Mouse (Mus musculus) adrenal gland, adult (tissue): ENCODE results near the gene Gjd3.
"Not testable (repeated sequence)": the region's sequence is repeated elsewhere in the genome, so short reads cannot be mapped to it uniquely, and the experiment has no call there.

ENCODE experiments used
- DNase-seq, 2 experiments: peaks; one replicate each; pipeline ENCODE4 v3.0.0; 2022 to 2023; ENCODE audit warnings: low spot score in 1 of 2; ENCODE audit not compliant: inconsistent age in 2 of 2

Gjd3 gene

DNA sequence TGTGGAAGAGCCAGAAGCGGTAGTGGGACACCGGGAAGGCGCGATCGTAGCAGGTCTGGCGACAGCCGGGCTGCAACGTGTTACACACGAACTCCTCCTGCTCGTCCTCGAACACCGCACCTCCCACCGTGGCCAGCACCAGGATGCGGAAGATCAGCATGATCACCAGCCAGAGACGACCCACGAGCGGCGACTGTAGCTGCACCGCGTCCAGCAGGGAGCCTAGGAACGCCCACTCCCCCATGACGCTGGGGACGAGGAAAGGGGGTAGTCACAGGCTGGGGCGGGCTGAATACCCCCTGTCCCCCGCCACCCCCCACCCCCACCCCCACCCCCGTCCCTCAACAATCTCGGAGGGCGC, at the start of gene Gjd3:
Gene Gjd3 (minus strand): TSS at position 244 of the 361 bp plus-strand sequence.
- DNase-seq = no peak

DNA sequence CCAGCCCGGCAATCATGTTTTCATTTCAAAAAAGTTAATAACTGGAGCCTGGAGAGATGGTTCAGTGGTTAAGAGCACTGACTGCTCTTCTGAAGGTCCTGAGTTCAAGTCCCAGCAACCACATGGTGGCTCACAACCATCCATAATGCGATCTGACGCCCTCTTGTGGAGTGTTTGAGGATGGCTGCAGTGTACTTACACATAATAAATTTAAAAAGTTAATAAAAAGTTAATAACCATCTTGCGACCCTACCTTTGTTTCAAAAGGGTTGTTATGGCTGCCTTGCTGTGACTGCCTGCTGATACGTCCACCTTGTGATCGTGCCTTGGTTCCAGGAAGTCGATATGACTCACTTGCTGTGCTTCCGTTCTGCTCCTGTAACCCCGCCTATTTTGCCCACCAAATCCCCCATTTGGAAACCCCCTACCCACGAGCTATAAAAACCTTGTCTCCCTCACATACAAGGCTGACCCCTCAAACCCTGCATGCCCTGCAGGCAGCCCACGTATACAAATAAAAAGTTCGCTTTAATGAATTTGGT, 44.2 kb upstream of the Gjd3 start:
- DNase-seq = no peak

DNA sequence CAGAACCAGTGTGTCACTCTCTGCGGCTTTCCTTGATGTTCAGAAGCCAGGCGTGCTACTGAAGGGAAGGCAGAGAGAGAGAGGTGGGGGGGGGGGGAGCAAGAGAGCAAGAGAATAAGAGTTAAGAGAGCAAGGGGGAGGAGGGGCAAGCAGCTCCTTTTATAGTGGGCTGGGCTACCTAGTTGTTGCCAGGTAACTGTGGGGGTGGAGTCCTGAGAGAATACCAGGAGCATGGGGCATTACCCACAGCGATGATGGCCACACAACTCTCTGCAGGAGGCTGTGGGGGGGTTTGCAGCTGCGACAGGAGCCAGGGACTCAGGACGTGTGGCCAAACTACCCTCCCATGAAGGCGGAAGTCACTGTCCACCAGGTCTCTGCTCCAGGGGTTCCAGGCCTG, 43.1 kb upstream of the Gjd3 start:
- DNase-seq = no peak

DNA sequence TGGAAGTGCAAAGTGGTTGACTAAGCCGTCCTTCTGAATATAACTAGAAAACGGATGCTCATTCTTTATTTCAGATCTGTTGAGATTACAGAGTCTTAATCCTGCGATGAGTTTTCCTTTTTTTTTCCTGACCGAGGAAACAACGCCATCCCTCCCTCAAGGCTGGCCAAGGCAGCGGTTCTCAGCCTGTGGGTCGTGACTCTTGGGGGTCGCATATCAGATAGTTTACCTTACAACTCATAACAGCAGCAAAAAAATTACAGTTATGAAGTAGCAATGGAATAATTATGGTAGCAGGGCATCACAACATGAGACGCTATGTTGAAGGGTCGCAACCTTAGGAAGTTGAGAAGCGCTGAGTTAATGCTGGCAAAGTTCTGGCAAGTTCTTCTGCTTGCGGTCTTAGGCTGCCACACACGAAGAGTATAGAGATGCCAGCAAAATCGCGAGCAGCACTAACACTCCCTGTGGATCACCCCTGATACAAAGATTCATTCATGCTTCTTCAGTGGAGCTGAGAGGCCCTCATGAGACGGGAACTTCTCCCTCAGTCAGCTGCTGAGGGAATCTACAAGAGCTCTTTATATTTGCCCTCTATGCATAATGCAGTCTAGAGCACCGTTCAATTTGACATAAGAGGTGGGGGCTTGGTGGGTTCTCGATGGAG, 41.8 kb upstream of the Gjd3 start:
- no peak for DNase-seq

DNA sequence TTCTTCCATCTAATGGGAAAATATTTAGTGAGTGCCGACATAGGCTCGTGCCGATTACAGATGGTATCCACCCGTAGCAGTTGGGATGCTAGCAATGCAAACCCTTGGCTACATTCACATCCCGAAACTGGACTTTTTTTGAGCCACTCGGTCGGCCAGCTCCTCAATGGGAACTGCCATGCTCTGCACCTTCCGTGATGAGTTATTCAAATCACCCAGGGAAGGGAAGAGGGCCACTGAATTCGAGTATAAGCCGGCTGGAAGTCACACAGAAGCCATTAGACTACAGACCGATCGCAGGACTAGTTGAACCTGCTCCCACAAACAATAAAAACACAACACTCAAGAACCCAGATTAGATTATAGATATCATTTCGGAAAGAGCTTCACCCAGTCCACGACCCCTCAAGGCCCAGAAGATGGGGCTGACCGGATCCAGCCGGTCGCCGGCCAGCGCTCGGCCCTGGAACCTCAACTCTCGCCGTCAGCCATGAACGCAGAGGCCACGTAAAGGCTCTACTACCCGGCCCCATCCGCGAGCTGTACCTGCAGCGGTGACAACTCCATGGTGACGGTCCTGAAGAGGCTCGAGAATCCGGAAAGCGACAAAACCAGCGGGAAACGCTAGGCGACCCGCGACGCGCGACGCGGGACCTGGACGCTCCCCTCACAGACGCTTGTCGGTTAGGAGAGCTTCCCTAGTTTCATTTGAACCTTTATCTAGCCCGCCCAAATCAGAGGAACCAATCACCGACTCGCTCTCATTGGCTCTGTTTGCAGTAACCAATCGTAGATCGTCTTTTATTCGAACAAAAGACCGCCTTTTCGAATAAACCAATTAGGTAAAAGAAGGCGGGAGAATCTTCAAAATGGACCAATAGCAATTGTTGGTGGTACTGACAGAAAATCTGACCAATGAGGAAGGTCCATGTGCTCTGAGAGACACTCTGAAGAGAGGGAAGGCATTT, 41.0 kb upstream of the Gjd3 start, which contains the start of gene Top2a:
Gene Top2a (minus strand): TSS at position 690 of the 968 bp plus-strand sequence.
- peak; percentile 91 to 100 for DNase-seq

DNA sequence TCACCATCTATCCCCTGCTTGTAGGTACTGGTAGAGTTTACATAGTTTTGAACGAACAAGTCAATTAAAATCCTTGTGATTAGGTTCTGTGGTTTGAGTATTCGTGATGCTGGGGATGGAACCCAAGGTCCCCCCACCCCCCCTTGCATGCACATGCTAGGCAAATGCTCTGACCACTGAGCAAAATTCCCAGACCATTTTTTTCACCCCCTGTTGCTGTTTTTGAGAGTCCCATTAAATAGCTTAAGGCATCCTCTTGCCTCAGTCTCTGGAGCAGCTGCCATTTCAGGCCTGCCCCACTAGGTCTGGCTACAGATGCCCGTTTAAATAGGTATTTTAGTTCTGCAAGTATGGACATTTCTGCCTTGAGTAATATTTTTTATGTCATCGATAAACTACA, 40.3 kb upstream of the Gjd3 start:
- DNase-seq = no peak

DNA sequence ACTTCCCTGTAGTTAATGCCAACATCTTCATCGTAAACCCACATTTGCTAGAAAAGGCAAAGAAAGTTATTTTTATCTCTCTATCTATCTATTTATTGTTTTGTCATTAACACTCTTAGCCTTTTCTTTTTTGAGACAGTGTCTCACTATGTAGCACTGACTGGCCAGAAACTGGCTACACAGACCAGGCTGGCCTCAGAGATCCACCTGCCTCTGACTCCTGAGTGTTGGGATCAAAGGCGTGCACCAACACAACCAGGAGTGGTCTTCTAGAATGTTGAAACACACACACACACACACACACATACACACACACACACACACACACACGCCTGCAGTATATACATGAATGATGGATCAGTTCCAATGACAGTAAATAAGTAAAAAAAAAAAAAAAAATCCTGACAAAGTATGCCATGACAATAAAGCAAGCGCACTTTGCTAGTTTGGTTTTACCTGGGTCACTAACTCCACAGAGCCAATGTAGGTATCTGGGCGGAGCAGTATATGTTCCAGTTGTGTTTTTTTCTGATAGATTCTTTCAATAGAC, 39.6 kb upstream of the Gjd3 start:
- no peak for DNase-seq

DNA sequence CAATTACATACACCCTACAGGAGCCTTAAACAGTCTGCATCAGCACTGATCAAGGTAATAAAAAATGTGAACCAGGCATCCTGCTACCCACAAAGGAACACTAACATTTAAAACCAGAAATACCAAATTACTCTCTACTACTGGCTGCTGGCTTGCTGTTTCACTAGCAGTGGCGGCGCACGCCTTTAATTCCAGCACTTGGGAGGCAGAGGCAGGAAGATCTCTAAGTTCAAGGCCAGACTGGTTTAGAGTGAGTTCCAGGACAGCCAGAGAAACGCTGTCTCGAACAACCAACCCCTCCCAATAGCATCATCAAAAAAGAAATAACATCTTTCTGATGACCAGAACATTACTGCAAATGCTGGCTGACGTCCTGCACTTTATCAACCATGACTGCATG, 37.0 kb upstream of the Gjd3 start:
- DNase-seq = no peak

DNA sequence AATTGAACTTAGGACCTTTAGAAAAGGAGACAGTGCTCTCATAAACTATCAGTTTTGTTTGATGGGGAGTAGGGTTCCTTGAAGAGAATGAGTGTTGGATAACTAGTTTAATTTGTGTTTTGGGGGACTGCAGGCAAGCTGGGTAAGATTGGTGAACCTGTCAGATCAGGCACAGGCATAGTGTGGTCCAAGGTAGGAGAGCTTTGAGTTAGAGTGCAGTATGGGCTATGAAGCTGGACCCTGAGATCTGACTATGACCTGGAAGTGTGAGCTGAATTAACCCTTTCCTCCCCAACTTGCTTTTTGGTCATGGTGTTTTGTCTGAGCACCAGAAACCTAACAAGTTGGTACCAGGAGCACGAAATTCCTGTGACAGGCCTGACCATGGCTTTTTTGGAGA, 31.0 kb upstream of the Gjd3 start:
- DNase-seq = no peak

DNA sequence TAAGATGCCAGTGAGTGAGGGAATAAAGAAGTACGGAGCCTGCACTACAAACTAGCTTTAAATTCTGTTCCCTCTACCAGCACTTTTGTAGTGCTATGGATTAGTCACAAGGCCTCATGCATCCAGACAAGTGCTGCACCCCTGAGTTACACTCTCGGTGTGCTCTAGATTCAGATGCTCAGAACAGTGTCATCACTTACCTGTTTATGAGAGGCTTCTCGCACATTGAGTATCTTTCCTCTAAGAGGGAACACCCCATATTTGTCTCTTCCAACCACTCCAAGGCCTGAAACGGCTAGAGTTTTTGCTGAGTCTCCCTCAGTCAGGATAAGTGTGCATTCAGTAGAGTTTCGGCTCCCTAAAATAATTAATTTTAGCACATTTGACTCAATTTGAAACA, 27.9 kb upstream of the Gjd3 start:
- no peak for DNase-seq

DNA sequence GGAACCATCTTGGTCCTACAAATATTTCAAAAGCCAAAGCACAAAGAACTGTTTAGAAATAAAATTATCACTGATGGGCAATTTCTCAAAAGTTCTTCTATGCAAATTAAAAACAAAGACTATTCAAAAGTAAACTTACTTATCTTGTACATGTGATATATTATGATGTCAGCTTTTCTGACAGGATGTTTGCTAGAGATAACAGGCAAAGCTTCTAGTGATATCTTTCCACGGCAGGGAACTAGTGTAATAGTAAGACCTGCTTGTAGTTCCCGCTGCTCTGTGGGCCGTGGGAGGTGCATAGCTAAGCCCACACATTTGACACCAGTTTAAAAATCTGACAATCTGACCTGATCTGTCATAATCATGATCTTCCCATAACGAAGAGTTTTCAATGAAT, 27.3 kb upstream of the Gjd3 start:
- no peak for DNase-seq

DNA sequence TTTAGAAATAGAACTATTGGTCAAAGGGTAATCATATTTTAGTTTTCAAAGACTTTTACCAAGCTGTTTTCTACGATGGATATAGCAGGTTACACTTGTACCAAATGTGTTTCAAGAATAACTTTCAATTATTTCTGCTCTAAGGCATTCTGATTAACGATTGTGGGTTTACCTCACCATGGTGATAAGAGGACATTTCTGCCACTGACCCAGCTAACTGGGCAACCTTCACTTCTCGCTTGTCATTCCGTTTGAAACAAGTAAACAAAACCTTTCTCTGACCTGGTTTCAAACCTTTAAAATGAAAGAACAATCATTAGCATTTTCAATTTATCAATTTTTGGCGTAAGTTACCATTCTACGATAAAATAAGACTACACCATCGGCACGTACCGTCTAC, 24.0 kb upstream of the Gjd3 start:
- DNase-seq = no peak

DNA sequence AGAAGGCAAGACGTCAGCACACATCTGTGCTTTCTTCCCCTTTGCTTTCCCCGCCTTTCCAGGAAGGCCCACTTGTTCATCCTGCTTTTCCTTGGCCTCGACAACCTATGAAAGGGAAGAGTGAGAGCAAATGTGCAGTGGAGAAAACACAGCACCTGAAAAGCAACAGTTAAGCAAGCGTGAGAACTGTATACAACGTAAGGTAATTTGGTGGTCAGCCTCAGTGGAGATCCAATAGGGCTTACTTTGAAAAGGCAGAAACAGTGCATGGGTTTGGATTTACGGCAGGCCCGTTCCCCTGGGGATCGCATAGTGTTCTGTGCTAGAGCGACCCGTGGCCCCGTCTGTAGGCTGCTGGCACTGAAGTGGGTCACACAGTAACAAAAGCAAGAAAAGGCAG, 16.4 kb upstream of the Gjd3 start:
- DNase-seq = no peak

DNA sequence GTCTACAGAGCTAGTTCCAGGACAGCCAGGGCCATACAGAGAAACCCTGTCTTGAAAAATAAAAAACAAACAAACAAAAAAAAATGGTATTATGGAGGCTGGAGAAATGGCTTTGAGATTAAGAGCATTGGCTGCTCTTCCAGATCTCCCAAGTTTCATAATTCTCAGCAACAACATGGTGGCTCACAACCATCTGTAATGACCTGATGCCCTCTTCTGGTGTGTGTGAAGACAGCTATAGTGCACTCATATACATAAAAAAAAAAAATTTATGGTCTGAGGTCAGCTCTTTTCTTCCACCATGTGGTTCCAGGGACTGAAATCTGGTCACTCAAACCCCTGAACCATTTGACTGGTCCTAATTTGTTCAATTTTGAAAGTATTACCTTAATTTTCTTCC, 16.0 kb upstream of the Gjd3 start:
- no peak for DNase-seq

DNA sequence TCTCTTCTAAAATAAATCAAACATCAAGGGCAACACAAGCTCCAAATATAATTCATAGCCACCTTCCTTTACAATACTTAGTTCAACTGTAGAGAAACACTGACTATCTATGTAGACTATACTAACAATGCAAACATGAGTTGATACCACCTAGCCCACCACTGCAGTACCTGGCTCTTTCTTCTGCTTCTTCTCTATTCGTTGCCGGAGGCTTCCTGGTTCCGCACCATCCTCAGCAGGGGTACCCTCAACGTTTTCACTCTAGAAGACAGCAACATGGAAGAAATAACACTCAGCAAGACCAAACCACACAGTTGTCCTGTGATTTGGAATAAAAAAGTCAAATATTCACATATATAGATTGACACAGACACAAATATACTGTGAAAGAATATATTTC, 14.8 kb upstream of the Gjd3 start:
- no peak for DNase-seq

DNA sequence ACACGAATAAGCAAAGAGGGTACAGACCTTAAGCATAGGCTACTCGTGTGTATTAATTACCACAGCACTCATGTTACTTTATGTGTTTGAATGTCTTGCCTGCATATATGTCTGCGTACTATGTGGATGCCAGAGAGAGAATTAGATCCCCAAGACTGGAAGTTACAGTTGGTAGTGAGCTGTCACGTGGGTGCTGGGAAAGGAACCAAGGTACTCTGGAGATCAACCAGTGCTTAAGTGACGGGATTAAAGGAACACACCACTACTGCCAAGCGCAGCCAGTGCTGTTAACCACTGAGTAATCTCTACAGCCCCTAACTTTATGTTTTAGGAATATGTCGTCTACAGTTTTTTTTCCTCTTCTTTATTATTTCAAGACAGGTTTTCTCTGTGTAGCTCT, 13.2 kb upstream of the Gjd3 start:
- DNase-seq = no peak

DNA sequence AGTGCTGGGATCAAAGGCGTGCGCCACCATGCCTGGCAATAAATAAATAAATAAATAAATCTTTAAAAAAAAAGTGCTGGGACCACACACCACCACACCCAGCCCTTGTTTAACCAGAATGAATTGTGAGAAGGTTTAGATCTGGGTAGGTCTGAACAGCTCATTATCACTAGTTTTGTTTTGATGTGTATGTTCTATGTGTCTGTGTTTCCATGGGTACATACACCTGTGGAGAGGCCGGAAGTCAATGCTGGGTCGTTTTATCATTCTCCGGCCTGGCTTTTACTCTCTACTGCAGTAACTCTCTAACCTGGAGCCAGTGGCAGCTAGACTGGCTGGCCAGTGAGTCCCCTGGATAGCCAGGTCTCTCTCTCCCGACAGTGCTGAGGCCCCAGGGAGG, 8.1 kb upstream of the Gjd3 start:
- no peak for DNase-seq

DNA sequence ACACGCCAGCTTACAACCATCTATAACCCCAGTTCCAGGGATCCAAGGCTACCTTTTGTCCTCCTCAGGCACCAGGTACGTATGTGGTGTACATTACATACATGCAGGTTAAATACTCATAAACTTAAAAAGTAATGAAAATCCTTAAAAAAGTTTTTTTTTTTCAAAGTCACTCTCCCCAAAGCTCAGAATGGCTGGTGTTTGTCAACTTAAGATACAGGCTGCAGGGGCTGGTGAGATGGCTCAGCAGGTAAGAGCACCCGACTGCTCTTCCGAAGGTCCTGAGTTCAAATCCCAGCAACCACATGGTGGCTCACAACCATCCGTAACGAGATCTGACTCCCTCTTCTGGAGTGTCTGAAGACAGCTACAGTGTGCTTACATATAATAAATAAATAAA, 5.4 kb upstream of the Gjd3 start:
- not testable (repeated sequence) for DNase-seq

DNA sequence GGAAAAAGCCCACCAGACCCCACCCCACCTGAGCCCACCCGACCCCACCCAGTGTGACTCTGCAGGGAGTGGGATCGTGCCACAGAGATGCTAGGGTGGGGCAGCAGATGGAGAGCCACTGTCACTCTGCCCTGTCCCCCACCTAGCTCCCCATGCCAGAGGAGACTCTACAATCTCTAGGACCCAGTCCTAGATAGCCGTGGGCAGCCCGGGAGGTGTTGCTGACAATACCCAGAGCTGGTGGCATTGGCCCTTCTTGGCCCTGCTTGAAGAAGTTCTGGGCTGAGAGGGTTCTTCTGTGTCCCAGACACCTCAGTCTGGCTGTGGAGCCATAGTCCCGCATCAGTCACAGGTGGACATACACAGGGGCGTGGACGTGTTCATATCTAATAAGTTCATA, 2.7 kb upstream of the Gjd3 start:
- DNase-seq = no peak

DNA sequence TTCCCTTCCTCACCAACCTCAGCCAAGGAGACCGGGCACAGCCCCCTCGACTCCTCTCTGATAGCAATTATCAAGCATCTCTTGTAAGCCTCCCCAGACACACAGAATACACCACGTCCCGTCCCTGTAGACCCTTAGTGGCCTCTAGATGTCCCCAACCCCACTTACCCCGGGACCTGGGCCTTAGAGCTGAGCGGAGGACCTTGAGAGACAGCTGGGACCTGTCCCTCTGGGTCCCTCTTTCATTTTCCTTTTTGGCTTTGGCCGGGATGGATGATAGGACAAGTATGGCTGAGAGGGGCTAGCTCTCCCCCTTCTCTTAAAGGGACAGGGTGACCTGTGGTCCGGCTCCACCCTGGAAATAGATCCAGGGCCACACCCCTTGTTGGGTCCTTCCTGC, 735 bp upstream of the Gjd3 start:
- DNase-seq = no peak

DNA sequence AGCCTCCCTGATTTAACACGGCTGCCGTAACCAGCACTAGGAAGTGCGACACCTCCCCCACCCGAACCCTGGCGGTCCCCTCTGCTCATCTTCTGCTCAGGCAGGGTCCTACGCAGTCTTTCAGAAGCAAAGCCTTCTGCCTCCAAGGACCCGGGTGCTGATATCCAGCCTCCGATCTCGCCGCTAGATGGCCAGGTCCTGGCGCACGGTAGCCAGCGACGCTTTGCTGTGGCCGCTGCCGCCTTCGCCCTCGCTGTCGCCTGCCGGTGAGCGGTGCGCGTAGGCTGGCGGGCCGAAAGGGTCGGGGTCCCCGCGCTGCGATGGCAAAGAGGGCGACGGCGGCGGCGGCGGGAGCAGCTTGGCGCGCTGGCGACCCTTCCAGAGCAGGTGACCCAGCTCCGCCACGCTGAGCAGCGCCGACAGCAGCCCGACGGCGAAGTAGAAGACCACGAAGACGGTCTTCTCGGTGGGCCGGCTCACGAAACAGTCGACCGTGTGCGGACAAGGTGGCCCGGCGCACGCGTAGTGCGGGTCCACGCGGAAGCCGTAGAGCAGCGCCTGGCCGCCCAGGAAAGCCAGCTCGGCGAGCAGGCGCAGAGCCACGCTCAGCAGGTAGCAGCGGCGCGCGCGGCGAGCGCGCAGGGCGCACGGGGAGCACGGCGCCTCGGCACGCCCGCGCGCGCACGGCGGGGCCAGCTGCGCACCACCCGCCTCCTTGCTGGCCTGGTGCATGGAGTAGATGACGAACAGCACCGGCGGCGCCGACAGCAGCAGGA, 631 bp downstream of the Gjd3 start:
- DNase-seq = peak; percentile 50 to 82
